Mouse (Mus musculus) midbrain, embryonic 13.5 days (tissue): ENCODE measurements around the gene Ldlr. TPM values are rescaled to one million over a fixed set of nuclear protein-coding genes. Genes with fewer than 3 reads are reported as not detected.
"Not testable (repeated sequence)": the region's sequence is repeated elsewhere in the genome, so short reads cannot be mapped to it uniquely, and the experiment has no call there.

Experiments used
- ATAC-seq: fragments of 200-750 bp; cut with Nextera tagmentation; 2 replicates; pipeline ENCODE4 v1.8.0; 2017; ENCODE audit warnings: mild to moderate bottlenecking, moderate TSS enrichment, moderate library complexity
- H3K27ac ChIP-seq: fragments of 300-500 bp; sonication (generic); 2 replicates; pipeline ENCODE4 v1.5.1; 2015; ENCODE audit warnings: inconsistent platforms, mild to moderate bottlenecking, moderate library complexity
- H3K27me3 ChIP-seq: fragments of 300-500 bp; sonication (generic); 2 replicates; pipeline ENCODE4 v1.6.1; 2015; ENCODE audit warnings: mild to moderate bottlenecking, inconsistent platforms
- H3K36me3 ChIP-seq: fragments of 300-500 bp; sonication (generic); 2 replicates; pipeline ENCODE4 v1.6.1; 2015; ENCODE audit warnings: mild to moderate bottlenecking, inconsistent platforms
- H3K4me1 ChIP-seq: fragments of 300-500 bp; sonication (generic); replicated peaks from 2 replicates; pipeline ENCODE4 v1.6.1; 2015; ENCODE audit warnings: inconsistent platforms
- H3K4me2 ChIP-seq: fragments of 300-500 bp; sonication (generic); replicated peaks from 2 replicates; pipeline ENCODE4 v1.6.1; 2015; ENCODE audit warnings: moderate library complexity, mild to moderate bottlenecking, inconsistent platforms
- H3K4me3 ChIP-seq: fragments of 300-500 bp; sonication (generic); replicated peaks from 2 replicates; pipeline ENCODE4 v1.5.1; 2015; ENCODE audit warnings: mild to moderate bottlenecking, inconsistent platforms
- H3K9ac ChIP-seq: fragments of 300-500 bp; sonication (generic); replicated peaks from 2 replicates; pipeline ENCODE4 v1.6.1; 2015; ENCODE audit warnings: mild to moderate bottlenecking, inconsistent platforms
- H3K9me3 ChIP-seq: fragments of 300-500 bp; sonication (generic); 2 replicates; pipeline ENCODE4 v1.6.1; 2016; ENCODE audit warnings: mild to moderate bottlenecking, inconsistent platforms
- WGBS: fragments of 180-500 bp; shearing (Covaris S2); methylation state at CpG from one replicate; pipeline ENCODE4 v1.1.7; 2015; 5-methylcytosine and 5-hydroxymethylcytosine counted together
- polyA plus RNA-seq: library from polyadenylated mRNA; unstranded; fragments of >200 nt; fragmentation: Nextera tagmentation; extraction: Ambion mirVana; gene quantifications from 2 replicates; pipeline ENCODE4 v1.2.1, GENCODE M21; 2015

Ldlr gene
- 18.7 and 20.6 TPM in 2 replicates for polyA plus RNA-seq

DNA sequence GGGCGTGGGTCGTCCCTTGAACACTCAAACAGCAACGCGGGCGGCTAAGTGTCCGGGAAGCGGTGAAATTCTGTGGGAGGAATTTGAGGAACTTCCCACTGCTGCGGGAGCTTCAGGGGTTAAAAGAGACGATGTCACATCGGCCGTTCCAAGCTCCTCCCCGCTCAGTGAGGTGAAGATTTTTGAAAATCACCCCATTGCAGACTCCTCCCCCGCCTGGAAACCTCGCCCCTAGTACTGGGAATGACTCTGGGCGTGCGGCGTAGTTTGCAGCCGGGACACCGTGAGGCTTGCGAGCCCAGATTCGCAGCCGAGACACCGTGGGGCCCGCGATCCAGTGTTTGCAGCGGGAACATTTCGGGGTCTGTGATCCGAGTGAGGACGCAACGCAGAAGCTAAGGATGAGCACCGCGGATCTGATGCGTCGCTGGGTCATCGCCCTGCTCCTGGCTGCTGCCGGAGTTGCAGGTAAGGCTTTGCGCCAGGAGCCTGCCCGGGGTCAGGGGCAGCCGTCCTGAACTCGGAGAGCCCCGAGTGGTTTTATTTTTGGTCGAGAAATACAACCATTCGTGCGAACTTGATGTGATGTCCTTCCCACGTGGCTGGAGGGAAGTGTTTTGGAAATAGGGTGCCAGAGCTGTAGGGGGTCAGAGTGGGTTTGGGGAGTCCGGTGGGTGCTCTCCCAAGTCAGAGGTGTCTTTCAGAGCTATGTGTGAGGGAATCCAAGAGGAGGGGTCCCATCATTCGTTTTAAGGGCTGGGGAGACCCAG is at the start of gene Ldlr:
Gene Ldlr (plus strand): TSS at position 107 of the 770 bp plus-strand sequence.
- ATAC-seq, result peak; percentile 74
- Histone ChIP-seq H3K9ac (peak within 1 kb of the TSS; percentile 67), H3K4me1 (peaks cover 32% of the 10 kb centered on the region), H3K4me3 (peak within 1 kb of the TSS; percentile 59), H3K9me3 (no peaks in the 10 kb centered on the region), H3K27me3 (no peaks in the 10 kb centered on the region), H3K36me3 (peaks cover 14% of the 10 kb centered on the region; the same call in 1 of the 2 replicates), H3K27ac (peak within 1 kb of the TSS; percentile 87), H3K4me2 (peak within 1 kb of the TSS; percentile 83)
- under 1% methylated on average over 47 of the region's 47 CpGs for whole genome bisulfite sequencing

DNA sequence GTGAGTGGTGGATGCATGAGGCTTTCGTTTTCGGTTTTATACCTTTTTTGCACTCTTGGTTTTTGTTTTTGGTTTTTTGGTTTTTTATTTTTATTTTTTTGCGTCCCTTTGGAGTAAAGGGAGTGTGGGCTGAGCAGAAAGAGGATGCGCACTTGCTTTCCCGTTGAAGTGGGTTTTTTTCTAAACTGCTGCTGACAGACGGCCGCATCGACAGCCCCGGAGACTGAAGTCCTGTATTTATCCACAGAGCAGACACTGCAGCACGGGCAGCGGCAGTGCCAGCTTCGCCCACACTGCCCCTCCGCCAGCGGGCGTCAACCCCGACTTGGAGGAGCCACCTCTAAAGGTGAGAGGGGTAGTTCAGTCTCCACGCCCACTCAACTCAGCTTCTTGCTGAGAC is 45.6 kb upstream of the Ldlr start:
- no peaks in the 10 kb centered on the region for H3K27me3 ChIP-seq
- 96% methylated on average over 17 of the region's 17 CpGs for WGBS
- H3K36me3 ChIP-seq, result peaks cover 97% of the 10 kb centered on the region
- ATAC-seq, result no peak
- H3K9me3 ChIP-seq, result no peaks in the 10 kb centered on the region
- no peak overlapping the region for H3K9ac ChIP-seq
- no peaks in the 10 kb centered on the region for H3K4me1 ChIP-seq
- H3K4me3 ChIP-seq, result no peak overlapping the region
- H3K27ac ChIP-seq, result no peak overlapping the region
- no peak overlapping the region for H3K4me2 ChIP-seq

DNA sequence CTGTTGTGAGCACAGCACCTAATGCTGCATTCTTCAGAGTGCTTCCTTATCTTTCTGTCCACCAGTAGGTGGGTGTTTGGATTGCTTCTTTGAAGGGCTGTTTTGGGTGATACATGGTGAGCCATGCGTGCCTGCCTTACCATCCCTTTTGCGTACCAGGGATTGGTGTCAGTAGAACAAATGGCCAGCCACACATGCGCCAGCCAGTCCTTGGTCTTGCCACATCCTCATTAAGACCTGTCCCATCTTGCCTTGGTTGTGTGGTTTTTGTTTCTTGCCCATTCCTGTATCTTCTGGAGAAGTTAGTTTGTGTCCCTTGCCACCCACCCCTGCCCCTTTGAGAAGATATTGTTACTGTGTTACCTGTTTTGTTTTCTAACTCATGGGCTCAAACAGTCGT is 42.8 kb upstream of the Ldlr start:
- ATAC-seq, result no peak
- WGBS, result 96% methylated on average over 4 of the region's 4 CpGs

DNA sequence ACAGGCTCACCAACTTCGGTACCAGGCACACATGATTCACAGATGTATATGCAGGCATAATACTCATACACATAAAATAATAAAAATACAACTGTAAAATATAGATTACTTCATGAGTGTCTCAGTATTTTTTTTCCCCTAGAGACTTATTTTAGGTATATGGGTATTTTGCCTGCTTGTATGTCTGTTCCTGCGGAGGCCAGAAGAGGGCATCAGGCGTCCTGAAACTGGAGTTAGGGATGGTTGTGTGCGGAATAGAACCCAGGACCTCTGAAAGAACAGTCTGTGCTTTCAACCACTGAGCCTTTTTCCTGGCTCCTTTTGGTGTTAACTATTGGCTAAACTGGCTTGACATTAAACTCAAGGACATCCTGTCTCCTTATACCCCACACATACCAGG is 40.5 kb upstream of the Ldlr start:
- Histone ChIP-seq H3K4me3 (no peak overlapping the region), H3K9me3 (no peaks in the 10 kb centered on the region), H3K36me3 (peaks cover 97% of the 10 kb centered on the region), H3K27ac (no peak overlapping the region), H3K4me2 (no peak overlapping the region), H3K27me3 (no peaks in the 10 kb centered on the region), H3K4me1 (no peaks in the 10 kb centered on the region), H3K9ac (no peak overlapping the region)
- ATAC-seq, result no peak
- 86% methylated on average over 4 of the region's 4 CpGs for WGBS

More for the DNA sequence above, 42.8 kb upstream of the Ldlr start:
- Histone ChIP-seq H3K4me1 (no peaks in the 10 kb centered on the region), H3K4me2 (no peak overlapping the region), H3K4me3 (no peak overlapping the region), H3K27ac (no peak overlapping the region), H3K27me3 (no peaks in the 10 kb centered on the region), H3K9me3 (no peaks in the 10 kb centered on the region), H3K36me3 (peaks cover 97% of the 10 kb centered on the region), H3K9ac (no peak overlapping the region)

DNA sequence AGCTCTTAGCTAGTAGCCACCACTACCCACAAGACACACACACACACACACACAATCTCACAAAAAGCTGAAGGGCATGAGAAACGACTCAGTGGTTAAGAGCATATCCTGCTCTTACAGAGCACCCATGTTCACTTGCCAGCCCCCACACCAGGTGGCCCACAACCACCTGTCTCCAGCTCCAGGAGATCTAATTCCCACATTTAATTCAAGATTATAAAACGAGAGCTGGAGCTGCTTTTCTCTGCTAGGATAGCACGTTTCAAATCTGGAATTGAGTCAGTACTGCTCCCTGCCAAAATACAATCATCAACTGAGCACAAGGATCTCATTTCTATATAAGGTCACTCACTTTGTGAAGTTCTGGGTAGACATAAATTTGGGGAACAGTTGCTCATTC is 39.4 kb upstream of the Ldlr start:
- no peaks in the 10 kb centered on the region for H3K4me1 ChIP-seq
- no peak overlapping the region for H3K9ac ChIP-seq
- H3K27ac ChIP-seq, result no peak overlapping the region
- 87% methylated on average over 3 of the region's 3 CpGs for WGBS
- no peak for ATAC-seq
- no peaks in the 10 kb centered on the region for H3K27me3 ChIP-seq
- H3K36me3 ChIP-seq, result peaks cover 97% of the 10 kb centered on the region
- H3K9me3 ChIP-seq, result no peaks in the 10 kb centered on the region
- no peak overlapping the region for H3K4me3 ChIP-seq
- no peak overlapping the region for H3K4me2 ChIP-seq

DNA sequence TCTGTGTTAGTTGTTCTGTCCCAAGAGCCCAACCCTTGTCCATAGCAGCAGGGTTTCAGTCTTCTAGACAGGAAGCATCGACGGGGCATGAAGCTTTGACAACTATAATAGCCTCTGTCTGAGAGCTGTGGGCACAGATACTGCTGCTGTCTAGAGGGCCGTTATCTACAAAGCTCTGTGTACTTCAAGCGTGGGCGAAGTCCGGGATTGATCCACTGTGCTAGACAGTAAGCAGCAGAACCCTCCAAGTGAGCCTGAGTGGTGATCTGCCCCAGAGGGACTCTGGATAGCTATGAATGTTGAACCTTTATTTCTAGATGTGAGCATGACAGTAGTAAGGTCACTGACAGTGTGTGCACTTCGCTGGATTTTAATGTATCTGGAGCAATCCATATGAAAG is 34.7 kb upstream of the Ldlr start:
- WGBS, result 90% methylated on average over 7 of the region's 7 CpGs
- no peak for ATAC-seq
- Histone ChIP-seq H3K9ac (no peak overlapping the region), H3K4me3 (no peak overlapping the region), H3K9me3 (no peaks in the 10 kb centered on the region), H3K27ac (no peak overlapping the region), H3K36me3 (peaks cover 97% of the 10 kb centered on the region), H3K4me2 (no peak overlapping the region), H3K27me3 (no peaks in the 10 kb centered on the region), H3K4me1 (no peaks in the 10 kb centered on the region)

DNA sequence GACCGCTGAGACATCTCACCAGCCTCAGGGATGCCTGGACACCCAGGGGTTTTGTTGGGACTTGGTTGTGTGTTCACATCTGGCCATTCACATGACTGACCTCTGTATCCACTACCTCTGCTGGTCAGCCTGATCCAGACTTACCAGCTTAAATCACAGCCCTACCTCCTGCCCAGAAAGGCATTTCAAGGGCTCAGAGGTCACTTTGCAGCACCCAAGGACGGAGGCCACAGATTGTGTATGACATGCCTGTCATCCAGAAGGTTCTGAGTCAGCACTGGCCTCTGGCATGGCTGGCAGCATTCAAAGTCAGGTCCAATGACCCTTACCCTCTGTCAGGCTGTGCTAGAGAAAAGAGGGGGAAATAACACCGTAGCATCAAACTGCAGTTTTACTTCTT is 33.3 kb upstream of the Ldlr start:
- no peak for ATAC-seq
- H3K27ac ChIP-seq, result no peak overlapping the region
- peaks cover 96% of the 10 kb centered on the region for H3K36me3 ChIP-seq
- no peak overlapping the region for H3K9ac ChIP-seq
- H3K4me2 ChIP-seq, result no peak overlapping the region
- no peaks in the 10 kb centered on the region for H3K9me3 ChIP-seq
- no peaks in the 10 kb centered on the region for H3K4me1 ChIP-seq
- no peaks in the 10 kb centered on the region for H3K27me3 ChIP-seq
- WGBS, result 95% methylated on average over 3 of the region's 3 CpGs
- H3K4me3 ChIP-seq, result no peak overlapping the region

DNA sequence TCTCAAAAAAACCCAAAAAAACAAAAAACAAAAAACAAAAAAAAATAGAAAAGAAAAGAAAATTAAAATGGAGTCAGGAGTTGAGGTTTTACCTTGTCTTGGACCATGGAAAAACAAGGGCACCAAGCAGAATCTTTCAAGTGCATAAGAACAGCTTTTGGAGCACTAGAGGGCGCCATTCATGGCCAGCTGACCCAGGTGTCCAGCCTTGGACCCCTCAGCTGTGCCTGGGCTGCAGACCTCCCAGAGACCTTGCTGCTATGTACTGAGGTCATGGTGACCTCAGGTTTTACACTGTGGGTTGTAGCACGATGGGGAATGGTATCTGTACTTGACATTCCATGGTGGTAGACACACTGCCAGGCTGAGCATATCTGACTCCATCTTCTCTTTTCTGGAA is 31.4 kb upstream of the Ldlr start:
- no peaks in the 10 kb centered on the region for H3K27me3 ChIP-seq
- no peak overlapping the region for H3K4me3 ChIP-seq
- H3K9me3 ChIP-seq, result no peaks in the 10 kb centered on the region
- peaks cover 96% of the 10 kb centered on the region for H3K36me3 ChIP-seq
- ATAC-seq, result peak; percentile 37; the same call in 1 of the 2 replicates
- H3K4me2 ChIP-seq, result no peak overlapping the region
- no peak overlapping the region for H3K9ac ChIP-seq
- H3K27ac ChIP-seq, result no peak overlapping the region
- H3K4me1 ChIP-seq, result no peaks in the 10 kb centered on the region
- 56% methylated on average over 2 of the region's 2 CpGs for WGBS

DNA sequence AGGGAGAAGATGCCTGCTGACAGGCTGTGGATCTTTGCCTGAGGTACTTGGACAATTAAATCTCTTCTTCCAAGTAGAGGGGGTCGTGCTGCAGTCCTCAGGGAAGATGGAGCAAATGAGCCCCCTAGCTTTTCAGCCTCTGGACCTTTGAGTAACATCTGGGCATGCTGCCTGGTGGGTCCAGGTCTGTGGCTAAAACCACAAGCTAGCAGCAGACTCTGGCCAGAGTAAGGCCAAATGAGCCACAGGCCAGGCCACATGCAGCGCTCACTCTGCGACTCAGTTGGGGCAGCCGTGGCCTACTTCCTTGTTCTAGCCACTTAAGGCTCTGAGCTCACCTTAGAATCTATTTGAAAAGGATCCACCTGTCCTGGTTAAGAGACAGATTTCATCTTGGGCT is 30.8 kb upstream of the Ldlr start:
- Histone ChIP-seq H3K27ac (no peak overlapping the region), H3K4me2 (no peak overlapping the region), H3K27me3 (no peaks in the 10 kb centered on the region), H3K4me1 (no peaks in the 10 kb centered on the region), H3K4me3 (no peak overlapping the region), H3K36me3 (peaks cover 96% of the 10 kb centered on the region), H3K9me3 (no peaks in the 10 kb centered on the region), H3K9ac (no peak overlapping the region)
- no peak for ATAC-seq
- 97% methylated on average over 4 of the region's 4 CpGs for WGBS

DNA sequence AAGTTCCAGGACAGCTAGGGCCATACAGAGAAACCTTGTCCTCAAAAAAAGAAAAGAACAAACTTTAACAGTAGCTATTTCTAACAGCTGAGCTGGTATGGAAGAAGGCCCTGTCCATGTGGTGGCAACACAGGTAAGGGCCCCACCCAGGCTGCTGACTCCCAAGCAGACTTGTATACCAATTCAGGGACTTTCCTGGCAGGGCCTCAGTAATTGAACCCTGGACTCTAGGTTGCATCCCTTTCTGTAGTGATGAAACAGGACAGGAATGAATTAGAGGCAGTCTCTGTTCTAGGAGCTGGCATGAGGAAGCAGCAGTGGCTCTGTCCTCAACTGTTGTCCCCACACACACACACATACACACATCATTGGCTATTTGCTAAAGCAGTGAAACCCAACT is 29.2 kb upstream of the Ldlr start:
- H3K9ac ChIP-seq, result no peak overlapping the region
- no peaks in the 10 kb centered on the region for H3K4me1 ChIP-seq
- H3K9me3 ChIP-seq, result no peaks in the 10 kb centered on the region
- H3K4me2 ChIP-seq, result no peak overlapping the region
- H3K27me3 ChIP-seq, result no peaks in the 10 kb centered on the region
- no peak overlapping the region for H3K27ac ChIP-seq
- H3K4me3 ChIP-seq, result no peak overlapping the region
- no peak for ATAC-seq
- peaks cover 93% of the 10 kb centered on the region for H3K36me3 ChIP-seq

DNA sequence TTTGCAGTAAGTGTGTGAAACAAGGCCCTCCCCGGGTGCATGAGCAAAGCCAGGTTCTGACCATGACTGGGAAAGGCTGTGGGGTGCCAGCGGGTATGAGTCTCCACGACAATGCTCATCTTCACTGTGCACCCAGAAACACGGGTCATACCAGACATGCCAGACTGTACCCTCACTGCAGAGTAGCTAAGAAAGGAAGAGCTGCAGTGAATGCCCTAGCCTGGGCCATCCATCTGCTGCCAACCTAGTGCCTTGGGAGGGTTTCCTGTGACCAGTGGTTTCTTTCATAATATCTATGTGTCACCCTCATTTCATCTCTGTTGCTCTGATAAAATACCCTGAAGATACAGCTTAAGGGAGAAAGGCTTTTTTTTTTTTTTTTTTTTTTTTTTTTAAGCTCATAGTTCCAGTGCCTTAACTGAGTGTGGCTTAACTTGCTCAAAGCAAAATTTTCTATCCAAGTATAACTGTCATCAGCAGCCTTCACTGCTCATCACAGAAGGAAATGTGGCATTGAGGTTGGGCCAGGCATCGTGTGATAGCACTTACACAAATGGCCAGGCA is 28.0 kb upstream of the Ldlr start:
- WGBS, result 96% methylated on average over 5 of the region's 5 CpGs
- no peaks in the 10 kb centered on the region for H3K4me1 ChIP-seq
- H3K27me3 ChIP-seq, result no peaks in the 10 kb centered on the region
- H3K9ac ChIP-seq, result no peak overlapping the region
- H3K4me2 ChIP-seq, result no peak overlapping the region
- peaks cover 92% of the 10 kb centered on the region for H3K36me3 ChIP-seq
- H3K27ac ChIP-seq, result no peak overlapping the region
- H3K9me3 ChIP-seq, result no peaks in the 10 kb centered on the region
- no peak overlapping the region for H3K4me3 ChIP-seq
- no peak for ATAC-seq

DNA sequence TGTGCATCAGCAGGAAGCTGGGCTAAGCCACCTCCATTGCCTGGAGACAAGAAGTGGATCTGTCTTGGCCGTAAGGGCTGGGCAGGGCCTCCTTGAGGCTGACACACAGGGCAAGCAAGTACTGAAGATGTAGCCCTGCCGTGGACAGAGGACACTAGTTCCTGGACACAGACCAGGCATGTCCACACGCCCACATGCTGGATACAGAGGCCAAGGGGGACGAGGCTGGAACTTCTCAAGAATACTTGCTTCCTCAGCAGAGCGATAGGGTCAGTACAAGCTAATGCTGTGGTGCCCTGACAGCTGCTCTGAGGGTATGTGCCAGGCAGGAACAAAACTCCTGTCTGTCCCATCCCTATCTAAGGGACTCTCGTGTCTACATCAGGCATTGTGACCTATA is 26.2 kb upstream of the Ldlr start:
- H3K4me3 ChIP-seq, result no peak overlapping the region
- ATAC-seq, result no peak
- no peak overlapping the region for H3K27ac ChIP-seq
- no peaks in the 10 kb centered on the region for H3K4me1 ChIP-seq
- H3K36me3 ChIP-seq, result peaks cover 95% of the 10 kb centered on the region
- H3K27me3 ChIP-seq, result no peaks in the 10 kb centered on the region
- H3K4me2 ChIP-seq, result no peak overlapping the region
- WGBS, result 89% methylated on average over 6 of the region's 6 CpGs
- no peaks in the 10 kb centered on the region for H3K9me3 ChIP-seq
- no peak overlapping the region for H3K9ac ChIP-seq

DNA sequence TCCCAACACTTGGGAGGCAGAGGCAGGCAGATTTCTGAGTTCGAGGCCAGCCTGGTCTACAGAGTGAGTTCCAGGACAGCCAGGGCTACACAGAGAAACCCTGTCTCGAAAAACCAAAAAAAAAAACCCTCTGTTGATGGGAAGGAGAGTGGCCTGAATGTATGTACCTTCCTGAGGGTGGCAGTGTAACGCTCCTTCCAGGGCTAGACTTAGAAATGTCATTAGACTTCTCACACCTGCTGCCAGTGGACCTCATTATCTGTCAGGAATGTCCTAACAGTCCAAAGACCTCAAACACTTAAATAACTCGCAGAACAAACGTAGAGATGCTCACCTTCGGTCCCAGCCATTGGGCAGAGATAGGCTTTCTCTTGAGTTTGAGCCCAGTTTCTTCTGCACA is 24.0 kb upstream of the Ldlr start:
- not testable (repeated sequence) for H3K9ac ChIP-seq, H3K27me3 ChIP-seq, H3K4me2 ChIP-seq, H3K9me3 ChIP-seq, ATAC-seq, H3K4me1 ChIP-seq, H3K4me3 ChIP-seq, H3K27ac ChIP-seq
- WGBS, result 95% methylated on average over 6 of the region's 6 CpGs
- peaks cover 95% of the 10 kb centered on the region for H3K36me3 ChIP-seq
